Mouse (Mus musculus) olfactory bulb, adult 2 months (tissue): ENCODE results near the gene Ppp2r1b.

ENCODE experiments used
- CTCF ChIP-seq: fragments of 200-500 bp; IDR thresholded peaks from 2 replicates; pipeline ENCODE4 v1.5.1; 2012; ENCODE audit warnings: low read depth, mild to moderate bottlenecking, low read length, moderate library complexity; ENCODE audit not compliant: insufficient read depth
- POLR2A ChIP-seq: fragments of 200-500 bp; IDR thresholded peaks from 2 replicates; pipeline ENCODE4 v1.6.1; 2012; ENCODE audit warnings: mild to moderate bottlenecking, low read depth, low read length, moderate library complexity; ENCODE audit not compliant: insufficient read depth

GRCm38 (mm10) chr9:50858681-50859080 is 13.6 kb downstream of the Ppp2r1b start:
- no peak for TF ChIP-seq POLR2A
- no peak for TF ChIP-seq CTCF
